Mouse (Mus musculus): ENCODE measurements at regions not wholly inside any gene's neighbourhood (a gene's known extent, or its start where the extent isn't known, plus 50 kb on each side); places are given as distances from the start of the nearest gene placed in this dataset.
A peak's percentile ranks its signal among the peaks of the same experiment; 100 is the strongest.

GRCm38 (mm10) chr16:61246387-61246786 is 641.1 kb upstream of the Epha6 start:
- Histone ChIP-seq H3K4me3 (ENCODE audit: insufficient read depth, poor library complexity, severe bottlenecking) (no peak overlapping the region), H3K27me3 (ENCODE audit: control insufficient read depth, insufficient read depth, insufficient read length) (no peaks in the 10 kb centered on the region), H3K79me3 (ENCODE audit: low read depth) (no peaks in the 10 kb centered on the region), H3K36me3 (ENCODE audit: control insufficient read depth, insufficient read depth) (no peaks in the 10 kb centered on the region), H3K79me2 (ENCODE audit: control insufficient read depth, insufficient read depth) (no peaks in the 10 kb centered on the region), H3ac (ENCODE audit: control insufficient read depth, insufficient read length, low read depth) (no peak overlapping the region)
- peak; percentile 17 for TF ChIP-seq MYOD1 (IDR thresholded peaks at IDR 0.05; ENCODE audit: control insufficient read depth, insufficient read length, low read depth)
- TF ChIP-seq MAX (IDR thresholded peaks at IDR 0.05), result no peak
- TF ChIP-seq FOSL1 (IDR thresholded peaks at IDR 0.05; ENCODE audit: insufficient read depth, low read length, poor library complexity, severe bottlenecking), result no peak
